Mouse (Mus musculus): ENCODE data around the gene Sema6b.
"Not testable (repeated sequence)": the region's sequence is repeated elsewhere in the genome, so short reads cannot be mapped to it uniquely, and the experiment has no call there.

The Sema6b gene

DNA sequence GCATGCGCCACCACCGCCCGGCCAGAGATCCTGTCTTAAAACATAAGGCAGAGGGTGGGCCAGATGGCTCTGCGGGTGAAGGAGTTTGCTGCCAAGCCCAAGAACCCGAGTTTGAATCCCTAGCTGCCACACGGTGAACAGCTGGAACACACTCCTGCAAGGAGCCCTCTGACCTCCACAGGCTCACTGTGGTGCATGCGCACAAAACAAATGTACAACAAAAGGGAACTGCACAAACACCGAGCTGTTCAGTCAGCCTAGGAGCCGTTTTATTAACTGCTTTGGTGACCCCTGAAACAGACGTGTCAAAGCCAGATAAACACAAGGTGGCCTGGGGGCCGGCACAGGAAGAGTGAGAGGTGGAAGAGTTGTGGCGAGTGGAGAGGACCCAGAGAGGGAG, 20.7 kb downstream of the Sema6b start:
- DNase-seq (ENCODE audit: low spot score), result no peak

- no peak for DNase-seq (ENCODE audit: low spot score)
Observed at GRCm38 (mm10) chr17:56117251-56117710, 22.9 kb downstream of the Sema6b start, which contains the start of gene Plin5. Gene Plin5 (minus strand): TSS chr17:56117596.

GRCm38 (mm10) chr17:56116193-56116592, 23.9 kb downstream of the Sema6b start:
- DNase-seq (ENCODE audit: low spot score), result no peak

DNA sequence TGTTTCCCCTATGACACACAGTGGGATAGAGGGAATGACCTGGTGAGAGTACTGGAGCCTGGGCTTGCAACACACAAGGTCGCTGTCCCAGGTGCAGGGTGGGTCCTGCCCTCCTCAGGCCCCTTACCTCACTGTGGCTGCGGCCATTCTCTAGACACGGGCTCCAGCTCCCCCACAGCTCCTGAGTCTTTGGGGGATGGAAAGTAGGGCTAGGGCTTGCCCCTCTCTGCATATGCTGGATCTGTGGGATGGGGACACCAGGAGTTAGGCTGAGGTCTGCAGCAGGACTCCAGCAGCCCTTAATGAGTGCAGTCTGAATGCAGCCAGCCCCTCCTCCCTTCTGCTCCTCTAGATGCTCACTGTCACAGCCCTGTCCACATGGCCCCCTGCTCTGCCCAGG, 27.4 kb downstream of the Sema6b start:
- DNase-seq (ENCODE audit: low spot score), result no peak

GRCm38 (mm10) chr17:56111864-56112263, 28.3 kb downstream of the Sema6b start:
- peak; percentile 53 for DNase-seq (ENCODE audit: low spot score)

DNA sequence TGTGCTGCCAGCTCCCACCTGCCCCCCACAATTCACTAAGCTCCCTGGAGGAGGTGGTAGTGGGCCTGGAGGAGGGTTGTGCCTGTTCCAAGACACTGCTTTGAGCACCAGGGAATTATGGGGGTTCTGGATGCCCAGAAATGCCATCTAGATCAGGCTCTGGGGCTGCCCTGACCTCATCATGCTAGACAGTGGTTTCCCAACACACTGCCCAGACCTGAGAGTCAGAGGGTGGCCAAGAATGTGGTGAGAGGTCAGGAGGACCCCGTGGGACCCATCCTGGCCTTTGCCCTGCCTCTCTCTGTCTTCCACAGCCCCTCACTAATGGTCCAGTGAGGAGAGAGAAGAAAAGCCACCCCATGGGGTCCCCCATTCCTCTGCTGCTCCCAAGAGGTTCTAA, 29.1 kb downstream of the Sema6b start:
- no peak for DNase-seq (ENCODE audit: low spot score)

- DNase-seq (ENCODE audit: low spot score), result no peak
Observed at GRCm38 (mm10) chr17:56110571-56110970, 29.6 kb downstream of the Sema6b start.

DNA sequence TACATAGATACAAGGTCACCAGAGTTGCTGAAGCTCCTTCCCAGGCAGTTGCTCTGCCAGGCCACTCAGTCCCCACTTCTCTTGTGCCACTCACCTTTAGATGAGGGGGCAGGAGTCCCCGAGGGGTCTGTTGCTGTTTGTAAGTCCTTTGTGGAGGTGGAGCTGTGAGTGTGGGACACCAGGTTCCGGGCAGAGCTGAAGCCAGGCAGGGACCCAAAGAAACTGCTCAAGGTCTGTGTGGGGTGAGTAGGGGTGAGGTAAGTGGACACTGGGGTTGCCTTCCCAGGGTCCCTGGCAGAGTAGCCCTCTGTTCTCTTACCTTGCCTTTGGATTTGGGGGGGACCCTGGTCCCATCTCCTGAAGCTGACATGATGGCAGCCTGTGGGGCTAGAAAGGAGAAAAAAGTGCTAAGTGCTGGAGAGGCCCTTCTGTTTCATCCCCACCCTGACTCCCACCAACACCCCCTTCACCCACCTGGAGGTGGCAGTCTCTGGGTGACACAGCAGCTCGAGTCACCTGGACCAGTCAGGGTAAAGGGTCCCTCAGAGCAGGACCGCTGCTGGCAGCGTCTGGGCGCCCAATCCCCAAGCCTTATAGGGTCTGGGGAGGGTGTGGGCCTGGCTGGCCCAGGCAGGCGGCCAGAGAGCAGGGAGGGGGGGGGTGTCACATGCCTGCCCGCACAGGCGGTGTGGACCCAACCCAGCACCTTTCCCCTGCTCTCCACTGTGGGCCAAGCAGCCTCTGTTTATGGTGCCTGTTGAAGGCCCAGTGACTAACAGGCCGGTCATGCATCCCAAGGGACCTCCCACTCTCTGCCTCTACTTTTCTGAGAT, 30.7 kb downstream of the Sema6b start, which contains the start of gene Plin4:
Plin4 (minus strand) TSS at position 585 of the 833 bp plus-strand sequence.
- no peak for DNase-seq (ENCODE audit: low spot score)

- DNase-seq (ENCODE audit: low spot score), result no peak
Observed at GRCm38 (mm10) chr17:56108334-56109044, 31.7 kb downstream of the Sema6b start.

DNA sequence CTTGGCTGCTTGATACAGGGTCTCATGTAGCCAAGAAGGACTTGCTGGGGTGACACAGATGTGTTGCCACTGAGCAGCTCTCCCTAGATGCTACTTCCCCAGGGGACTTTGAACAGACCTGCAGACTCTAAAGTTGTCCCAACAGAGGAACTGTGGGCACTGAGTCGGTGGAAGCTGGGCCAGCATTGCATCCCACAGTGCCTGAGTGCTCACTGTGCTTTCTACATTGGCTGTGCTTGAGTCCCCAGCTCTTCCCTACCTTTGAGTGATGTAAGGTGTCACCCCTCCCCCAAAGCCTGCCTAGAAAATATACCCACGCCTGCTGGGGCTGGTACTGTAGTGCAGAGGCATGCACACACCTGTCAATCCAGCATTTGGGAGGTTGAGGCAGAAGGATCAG, 32.4 kb downstream of the Sema6b start:
- no peak for DNase-seq (ENCODE audit: low spot score)

DNA sequence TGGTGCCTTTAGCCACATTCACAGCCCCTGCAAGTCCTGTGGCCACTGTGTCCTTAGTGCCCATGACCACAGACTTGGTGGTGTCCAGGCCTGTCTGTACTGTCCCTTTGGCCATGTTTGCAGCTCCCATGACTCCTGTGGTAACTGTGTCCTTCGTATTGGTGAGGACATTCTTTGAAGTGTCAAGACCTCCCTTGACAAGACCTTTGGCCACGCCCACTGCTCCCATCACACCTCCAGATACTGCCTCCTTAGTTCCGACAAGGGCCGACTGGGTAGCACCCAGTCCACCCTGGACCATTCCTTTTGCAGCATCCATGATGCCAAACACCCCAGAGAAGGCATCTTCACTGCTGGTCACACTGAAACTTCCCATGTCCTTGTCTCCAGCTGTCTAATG, 33.2 kb downstream of the Sema6b start:
- DNase-seq (ENCODE audit: low spot score), result no peak

DNA sequence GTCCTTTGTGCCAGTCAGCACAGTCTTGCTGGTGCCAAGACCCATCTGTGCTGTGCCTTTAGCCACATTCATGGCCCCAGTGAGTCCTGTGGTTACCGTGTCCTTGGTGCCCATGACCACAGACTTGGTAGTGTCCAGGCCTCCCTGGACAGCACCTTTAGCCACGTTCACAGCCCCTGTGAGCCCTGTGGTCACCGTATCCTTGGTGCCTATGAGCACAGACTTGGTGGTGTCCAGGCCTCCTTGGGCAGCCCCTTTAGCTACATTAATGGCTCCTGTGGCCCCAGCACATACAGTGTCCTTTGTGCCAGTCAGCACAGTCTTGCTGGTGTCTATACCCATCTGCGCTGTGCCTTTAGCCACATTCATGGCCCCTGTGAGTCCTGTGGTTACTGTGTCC, 33.7 kb downstream of the Sema6b start:
- not testable (repeated sequence) for DNase-seq (ENCODE audit: low spot score)

DNA sequence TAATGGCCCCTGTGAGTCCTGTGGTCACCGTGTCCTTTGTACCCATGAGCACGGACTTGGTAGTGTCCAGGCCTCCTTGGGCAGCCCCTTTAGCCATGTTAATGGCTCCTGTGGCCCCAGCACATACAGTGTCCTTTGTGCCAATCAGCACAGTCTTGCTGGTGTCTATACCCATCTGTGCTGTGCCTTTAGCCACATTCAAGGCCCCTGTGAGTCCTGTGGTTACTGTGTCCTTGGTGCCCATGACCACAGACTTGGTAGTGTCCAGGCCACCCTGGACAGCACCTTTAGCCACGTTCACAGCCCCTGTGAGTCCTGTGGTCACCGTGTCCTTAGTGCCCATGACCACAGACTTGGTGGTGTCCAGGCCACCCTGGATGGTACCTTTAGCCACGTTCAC, 35.3 kb downstream of the Sema6b start:
- not testable (repeated sequence) for DNase-seq (ENCODE audit: low spot score)

DNA sequence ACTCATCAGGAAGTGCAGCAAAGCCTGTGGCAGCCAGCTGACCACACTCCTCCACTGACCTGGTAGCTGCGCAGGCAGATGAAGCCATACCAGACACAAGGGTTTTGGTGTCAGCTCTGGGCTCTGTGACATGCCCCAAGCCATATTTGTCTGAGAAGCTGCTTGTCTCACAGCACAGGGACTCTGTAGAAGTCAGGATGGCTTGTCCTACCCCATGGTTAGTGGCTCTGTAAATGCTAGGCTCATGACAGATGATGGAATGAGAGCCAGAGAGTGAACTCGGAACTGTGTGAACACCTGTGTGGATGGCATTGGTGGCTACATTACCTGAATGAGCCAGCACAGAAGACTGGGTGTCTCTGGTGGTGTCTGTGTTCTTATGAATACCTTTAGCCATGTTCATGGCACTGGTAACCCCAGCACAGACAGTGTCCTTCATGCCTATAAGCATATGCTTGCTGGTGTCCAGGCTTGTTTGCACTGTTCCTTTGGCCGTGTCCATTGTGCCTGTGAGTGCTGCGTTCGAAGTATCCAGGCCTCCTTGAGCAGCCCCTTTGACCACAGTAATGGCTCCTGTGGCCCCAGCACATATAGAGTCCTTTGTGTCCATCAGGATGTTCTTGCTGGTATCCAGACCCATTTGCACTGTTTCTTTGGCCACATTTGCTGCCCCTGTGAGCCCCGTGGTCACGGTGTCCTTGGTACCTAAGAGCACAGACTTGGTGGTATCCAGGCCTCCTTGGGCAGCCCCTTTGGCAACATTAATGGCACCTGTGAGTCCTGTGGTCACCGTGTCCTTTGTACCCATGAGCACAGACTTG, 36.5 kb downstream of the Sema6b start:
- no peak for DNase-seq (ENCODE audit: low spot score)

GRCm38 (mm10) chr17:56102927-56103326, 37.2 kb downstream of the Sema6b start:
- no peak for DNase-seq (ENCODE audit: low spot score)

- no peak for DNase-seq (ENCODE audit: low spot score)
Observed at GRCm38 (mm10) chr17:56102158-56102557, 38.0 kb downstream of the Sema6b start.

DNA sequence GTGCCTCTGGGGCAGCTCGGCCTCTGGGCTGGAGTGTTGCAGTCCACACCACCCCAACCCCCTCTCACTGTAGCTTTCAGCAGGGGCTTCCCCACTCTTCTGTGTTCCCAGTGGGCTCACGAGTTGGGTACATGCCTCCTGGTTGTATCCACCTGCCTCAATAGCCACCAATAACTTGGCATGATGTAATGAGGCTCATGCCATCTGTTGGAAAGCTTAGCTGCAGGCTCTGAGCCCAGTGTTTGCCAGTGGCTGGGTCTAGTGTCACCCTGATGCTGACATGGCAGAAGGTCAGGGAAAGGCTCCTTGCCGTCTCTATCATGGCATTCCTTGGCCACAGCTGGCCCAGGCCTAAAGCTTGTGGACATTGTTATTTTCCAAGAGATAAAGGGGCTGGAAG, 39.3 kb downstream of the Sema6b start:
- no peak for DNase-seq (ENCODE audit: low spot score)

DNA sequence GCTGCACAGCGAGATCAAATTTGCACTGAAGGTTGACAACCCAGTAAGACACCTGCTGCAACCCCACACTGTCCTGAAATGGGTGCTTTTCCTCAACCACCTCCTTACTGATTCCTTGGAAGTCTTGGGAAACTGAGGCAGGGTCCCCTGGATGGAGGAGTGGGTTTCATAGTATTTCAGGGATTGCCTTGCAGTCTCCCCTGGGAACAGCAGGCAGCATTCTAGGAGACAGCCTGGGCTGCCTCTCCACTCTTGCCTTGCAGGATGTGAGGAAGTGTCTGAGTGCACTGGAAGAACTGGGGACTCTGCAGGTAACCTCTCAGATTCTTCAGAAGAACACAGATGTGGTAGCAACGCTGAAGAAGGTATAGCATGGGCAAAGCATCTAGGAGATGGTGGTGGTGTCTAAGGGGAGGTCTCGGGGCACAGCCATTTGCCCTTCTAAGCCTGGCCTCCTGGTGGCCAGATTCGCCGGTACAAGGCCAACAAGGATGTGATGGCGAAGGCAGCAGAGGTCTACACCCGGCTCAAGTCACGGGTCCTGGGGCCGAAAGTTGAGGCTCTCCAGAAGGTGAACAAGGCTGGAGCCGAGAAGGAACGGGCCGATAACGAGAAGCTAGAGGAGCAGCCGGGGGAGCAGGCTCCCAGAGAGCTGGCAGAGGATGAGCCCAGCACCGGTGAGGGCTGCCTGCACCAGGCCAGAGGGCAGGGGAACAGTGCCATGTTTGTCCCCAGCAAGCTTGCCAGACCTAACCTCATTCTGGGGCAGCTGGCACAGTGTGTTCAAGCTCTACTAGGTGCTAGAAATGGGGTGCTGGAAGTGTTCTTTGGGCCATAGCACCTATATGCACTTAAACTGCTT, 41.2 kb downstream of the Sema6b start:
- DNase-seq (ENCODE audit: low spot score), result no peak

DNA sequence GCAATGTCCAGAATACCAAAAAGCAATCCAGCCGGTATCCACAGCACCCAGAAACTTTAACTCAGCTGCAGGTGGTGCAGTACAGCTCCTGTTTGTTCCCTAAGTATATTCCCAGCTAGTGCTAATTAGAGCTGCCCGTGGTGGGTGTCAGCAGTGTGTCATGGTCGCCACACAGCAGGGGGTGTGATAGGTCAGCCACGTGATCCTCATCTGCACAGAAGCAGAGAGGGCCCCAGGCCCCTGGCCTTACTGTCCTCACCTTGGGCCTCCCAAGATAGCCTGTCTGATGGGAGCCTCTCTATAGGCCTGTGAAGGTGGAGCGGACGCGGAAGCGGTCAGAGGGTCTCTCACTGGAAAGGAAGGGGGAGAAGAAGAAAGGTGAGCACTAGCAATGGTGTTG, 42.0 kb downstream of the Sema6b start:
- no peak for DNase-seq (ENCODE audit: low spot score)

DNA sequence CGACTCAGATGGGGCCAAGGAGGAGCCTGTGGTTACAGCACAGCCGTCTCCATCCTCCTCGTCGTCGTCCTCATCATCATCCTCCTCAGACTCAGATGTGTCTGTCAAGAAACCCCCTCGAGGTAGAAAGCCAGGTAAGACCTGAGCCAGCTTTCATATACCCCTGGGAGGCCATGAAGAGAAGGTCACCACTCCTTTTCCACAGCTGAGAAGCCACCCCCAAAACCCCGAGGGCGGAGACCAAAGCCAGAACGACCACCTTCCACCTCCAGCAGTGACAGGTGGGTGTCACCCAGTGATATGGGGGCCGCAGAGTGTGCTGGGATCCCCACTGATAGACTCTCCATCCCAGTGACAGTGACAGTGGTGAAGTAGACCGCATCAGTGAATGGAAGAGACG, 43.3 kb downstream of the Sema6b start:
- no peak for DNase-seq (ENCODE audit: low spot score)

DNA sequence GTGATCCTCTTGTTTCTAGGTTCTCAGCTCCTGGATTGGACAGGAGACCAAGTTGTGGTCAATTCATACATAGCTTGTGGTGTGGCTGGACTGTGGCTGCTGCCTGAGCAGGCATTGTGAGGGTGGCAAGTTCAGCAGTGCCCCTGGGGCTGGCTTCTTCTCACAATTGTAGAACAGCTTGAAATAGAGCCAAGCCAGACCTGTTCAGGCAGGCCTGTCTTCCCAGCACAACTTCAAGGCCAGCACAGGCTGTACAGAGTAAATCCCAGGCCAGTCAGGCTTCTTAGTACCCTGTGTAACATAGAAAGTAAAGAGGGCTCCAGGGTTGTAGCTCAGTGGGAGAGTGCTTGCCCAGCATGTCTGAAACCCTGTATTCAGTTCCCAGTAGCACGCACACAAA, 47.3 kb downstream of the Sema6b start:
- DNase-seq (ENCODE audit: low spot score), result no peak

Data from spleen, adult 12 weeks (tissue).